Mouse (Mus musculus) E14TG2a.4 (cell line): Measurements from ENCODE around the gene Leng9.

Source experiments
- CTCF ChIP-seq: conservative IDR thresholded peaks from 2 replicates; pipeline ENCODE4 v1.5.1; 2014; ENCODE audit warnings: low read length
- NANOG ChIP-seq: IDR thresholded peaks from 2 replicates; pipeline ENCODE4 v1.6.1; 2014; ENCODE audit warnings: borderline replicate concordance, low read length, mixed read lengths
- POU5F1 ChIP-seq: IDR thresholded peaks from 2 replicates; pipeline ENCODE4 v1.6.1; 2014; ENCODE audit warnings: low read length, borderline replicate concordance

- TF ChIP-seq CTCF: no peak
- TF ChIP-seq POU5F1: no peak
- no peak for TF ChIP-seq NANOG
These were observed 28.3 kb upstream of the Leng9 start for GRCm38 (mm10) chr7:4178438-4178837.
